Mouse (Mus musculus) heart, postnatal 0 days (tissue): ENCODE measurements at regions not wholly inside any gene's neighbourhood (a gene's known extent, or its start where the extent isn't known, plus 50 kb on each side); places are given as distances from the start of the nearest gene placed in this dataset.

Experiments
- ATAC-seq: fragments of 200-750 bp; cut with Nextera tagmentation; 2 replicates; pipeline ENCODE4 v1.8.0; 2017; ENCODE audit warnings: low read depth, moderate number of reproducible peaks, moderate library complexity; ENCODE audit not compliant: insufficient read depth
- DNase-seq: peaks from one replicate; pipeline ENCODE4 v3.0.0-alpha.2; 2016; ENCODE audit warnings: low spot score
- H3K27ac ChIP-seq: fragments of 300-500 bp; sonication (generic); 2 replicates; pipeline ENCODE4 v1.5.1; 2014; ENCODE audit warnings: low read depth, mild to moderate bottlenecking
- H3K27me3 ChIP-seq: fragments of 300-500 bp; sonication (generic); 2 replicates; pipeline ENCODE4 v1.6.1; 2014; ENCODE audit warnings: low read length, mixed read lengths; ENCODE audit not compliant: control insufficient read depth, insufficient read depth
- H3K36me3 ChIP-seq: fragments of 300-500 bp; sonication (generic); replicated peaks from 2 replicates; pipeline ENCODE4 v1.6.1; 2014; ENCODE audit warnings: low read length, mixed read lengths; ENCODE audit not compliant: control insufficient read depth, insufficient read depth
- H3K4me1 ChIP-seq: fragments of 300-500 bp; sonication (generic); 2 replicates; pipeline ENCODE4 v1.6.1; 2014; ENCODE audit warnings: antibody characterized with exemption; ENCODE audit not compliant: control insufficient read depth, insufficient read depth
- H3K4me2 ChIP-seq: fragments of 300-500 bp; sonication (generic); 2 replicates; pipeline ENCODE4 v1.6.1; 2014; ENCODE audit warnings: low read depth, mild to moderate bottlenecking, low read length, moderate library complexity
- H3K4me3 ChIP-seq: fragments of 300-500 bp; sonication (generic); 2 replicates; pipeline ENCODE4 v1.5.1; 2014; ENCODE audit warnings: low read depth, low read length
- H3K9ac ChIP-seq: fragments of 300-500 bp; sonication (generic); replicated peaks from 2 replicates; pipeline ENCODE4 v1.6.1; 2014; ENCODE audit warnings: low read depth, low read length, mixed read lengths
- H3K9me3 ChIP-seq: fragments of 300-500 bp; sonication (generic); replicated peaks from 2 replicates; pipeline ENCODE4 v1.6.1; 2016; ENCODE audit warnings: low read length; ENCODE audit not compliant: control insufficient read depth
- CTCF ChIP-seq: IDR thresholded peaks from 2 replicates; pipeline ENCODE4 v1.5.1; 2016; ENCODE audit warnings: antibody characterized with exemption, control low read depth, low read depth
- EP300 ChIP-seq: IDR thresholded peaks from 2 replicates; pipeline ENCODE4 v1.6.1; 2016; ENCODE audit warnings: antibody characterized with exemption, low read depth
- WGBS: fragments of 180-500 bp; shearing (Covaris S2); extraction: QIAGEN DNeasy Blood & Tissue Kit; methylation state at CpG from one replicate; pipeline ENCODE4 v1.1.7; 2014; 5-methylcytosine and 5-hydroxymethylcytosine counted together

DNA sequence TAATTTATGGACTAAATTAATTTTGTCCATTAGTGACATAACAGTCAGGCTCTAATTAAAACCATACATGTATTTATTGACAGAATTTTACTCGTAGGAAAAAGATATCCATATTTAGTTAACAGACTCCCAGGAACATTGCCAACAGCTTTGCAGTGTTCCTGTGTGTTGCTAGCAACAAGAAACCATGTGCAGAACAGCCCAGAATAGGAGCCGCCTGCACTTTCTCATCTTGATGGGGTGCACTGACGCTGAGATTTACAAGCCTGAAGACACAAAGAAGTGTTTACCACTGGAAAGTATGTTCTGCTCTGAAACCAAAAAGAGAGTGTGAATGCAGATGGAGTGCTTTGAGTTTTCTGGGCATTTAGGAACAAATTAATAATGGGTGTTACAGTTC, 118.5 kb upstream of the Rgs1 start:
- no peak overlapping the region for H3K27ac ChIP-seq
- H3K36me3 ChIP-seq = no peaks in the 10 kb centered on the region
- H3K4me2 ChIP-seq = no peak overlapping the region
- WGBS = 32% methylated on average over 3 of the region's 3 CpGs
- no peak overlapping the region for H3K4me3 ChIP-seq
- ATAC-seq (peak; percentile 71; the same call in 1 of the 2 replicates), DNase-seq (peak; percentile 76)
- H3K27me3 ChIP-seq = no peaks in the 10 kb centered on the region
- TF ChIP-seq EP300 (0 out of 2 replicates have a peak, but pooled peaks have one; percentile 58), CTCF (no peak)
- no peaks in the 10 kb centered on the region for H3K4me1 ChIP-seq
- H3K9me3 ChIP-seq = no peaks in the 10 kb centered on the region
- H3K9ac ChIP-seq = no peak overlapping the region

DNA sequence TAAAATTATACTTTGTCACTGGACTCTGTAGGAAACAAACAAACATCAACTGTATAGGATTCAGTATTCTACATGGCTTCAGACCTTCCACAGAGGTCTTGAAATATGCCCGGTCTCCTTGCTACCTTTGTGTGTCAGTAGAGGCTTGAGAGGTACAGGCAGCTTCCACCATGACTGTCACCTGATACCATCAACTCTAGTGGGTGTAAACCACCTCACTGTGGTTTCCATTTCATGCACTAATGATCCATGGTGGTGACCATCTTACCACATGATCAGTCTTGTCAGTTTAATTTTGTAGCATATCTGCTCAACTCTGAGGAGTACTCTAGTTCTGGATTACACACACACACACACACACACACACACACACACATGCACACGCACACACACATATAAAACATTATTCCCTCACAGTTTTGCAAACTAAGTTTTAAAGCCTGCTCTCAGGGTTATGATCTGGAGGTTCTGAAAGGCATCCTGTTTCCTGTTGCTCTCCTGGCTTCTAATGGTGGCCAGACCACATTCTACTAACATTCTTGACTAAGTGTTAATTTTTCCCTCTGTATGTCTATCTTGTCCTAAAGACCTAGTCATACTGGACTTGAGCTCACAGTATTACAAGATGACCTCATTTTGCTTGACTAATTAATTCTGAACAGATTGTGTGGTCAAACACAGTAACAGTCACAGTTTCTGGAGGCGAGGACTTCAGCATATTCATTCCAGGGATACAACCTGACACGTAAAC, 106.7 kb upstream of the Rgs1 start:
- 85% methylated on average over 4 of the region's 4 CpGs for WGBS
- no peak for DNase-seq
- Histone ChIP-seq H3K4me2 (no peak overlapping the region), H3K27me3 (no peaks in the 10 kb centered on the region), H3K4me1 (no peaks in the 10 kb centered on the region), H3K9me3 (no peaks in the 10 kb centered on the region), H3K4me3 (no peak overlapping the region), H3K27ac (no peak overlapping the region), H3K9ac (no peak overlapping the region), H3K36me3 (no peaks in the 10 kb centered on the region)
- ATAC-seq = no peak
- TF ChIP-seq CTCF (no peak), EP300 (no peak)

DNA sequence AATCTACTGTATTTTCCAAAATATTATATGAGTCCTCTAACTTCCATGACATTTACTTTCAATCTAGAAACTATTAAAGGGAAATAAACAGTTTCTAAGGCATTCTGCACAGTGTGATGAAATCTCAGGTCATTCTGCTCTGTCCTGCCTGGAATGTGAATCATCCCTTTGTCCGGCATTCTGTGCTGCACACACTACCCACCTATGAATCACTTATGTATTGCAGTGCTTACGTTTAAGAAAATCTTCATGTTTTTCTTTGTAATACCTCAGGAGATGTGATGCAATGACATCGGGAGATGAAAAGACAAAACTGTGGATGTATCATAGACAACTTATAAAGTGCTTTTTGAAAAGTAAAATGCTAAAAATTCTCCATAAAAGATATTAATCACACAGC, 106.0 kb upstream of the Rgs1 start:
- H3K4me3 ChIP-seq = no peak overlapping the region
- no peak overlapping the region for H3K27ac ChIP-seq
- TF ChIP-seq CTCF (no peak), EP300 (no peak)
- no peak overlapping the region for H3K9ac ChIP-seq
- ATAC-seq (no peak), DNase-seq (no peak)
- H3K4me1 ChIP-seq = no peaks in the 10 kb centered on the region
- no peaks in the 10 kb centered on the region for H3K27me3 ChIP-seq
- 72% methylated on average over 3 of the region's 3 CpGs for WGBS
- H3K36me3 ChIP-seq = no peaks in the 10 kb centered on the region
- no peak overlapping the region for H3K4me2 ChIP-seq
- H3K9me3 ChIP-seq = no peaks in the 10 kb centered on the region

DNA sequence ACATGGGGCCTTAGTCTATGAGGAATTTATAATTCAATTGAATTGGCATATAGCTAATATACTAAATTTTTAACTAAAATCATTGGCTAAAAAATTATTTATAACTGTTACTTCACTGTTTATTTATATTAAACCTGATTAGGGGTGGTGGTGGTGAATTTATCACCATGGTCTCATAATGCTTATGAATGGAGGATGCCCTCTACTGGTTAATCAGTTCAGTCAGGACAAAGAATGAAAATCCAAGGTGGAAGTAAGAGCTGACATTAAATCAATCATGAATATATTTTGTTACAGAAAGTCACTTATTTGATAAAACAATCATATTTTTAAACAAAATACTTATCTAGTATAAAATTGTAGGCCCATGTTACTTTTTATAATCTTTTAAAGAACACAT, 104.3 kb upstream of the Rgs1 start:
- DNase-seq = peak; percentile 16
- Histone ChIP-seq H3K9ac (no peak overlapping the region), H3K27me3 (no peaks in the 10 kb centered on the region), H3K27ac (no peak overlapping the region), H3K4me1 (no peaks in the 10 kb centered on the region), H3K4me3 (no peak overlapping the region), H3K4me2 (no peak overlapping the region), H3K36me3 (no peaks in the 10 kb centered on the region), H3K9me3 (no peaks in the 10 kb centered on the region)
- TF ChIP-seq EP300 (no peak), CTCF (peak; percentile 46)
- ATAC-seq = no peak

DNA sequence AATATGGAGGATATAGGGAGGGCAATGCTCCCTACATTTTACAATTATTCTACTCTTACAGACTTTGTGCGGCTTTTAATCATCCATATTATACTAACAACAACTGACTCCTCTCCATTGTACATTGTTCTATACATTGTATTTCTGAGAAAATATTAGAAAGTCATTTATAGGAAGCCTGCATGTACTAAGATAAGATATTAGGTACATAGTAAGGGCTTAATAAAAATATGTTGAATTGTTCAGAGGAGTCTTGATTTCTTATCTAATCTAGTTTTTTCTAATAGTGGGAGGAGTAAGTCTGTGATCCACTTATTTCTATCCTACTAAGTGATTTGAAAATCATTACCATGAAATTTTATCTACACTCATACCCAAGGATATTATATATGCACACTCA, 94.8 kb upstream of the Rgs1 start:
- no peak for DNase-seq
- Histone ChIP-seq H3K9me3 (no peaks in the 10 kb centered on the region), H3K27ac (no peak overlapping the region), H3K27me3 (no peaks in the 10 kb centered on the region), H3K9ac (no peak overlapping the region), H3K36me3 (no peaks in the 10 kb centered on the region), H3K4me2 (no peak overlapping the region), H3K4me3 (no peak overlapping the region), H3K4me1 (no peaks in the 10 kb centered on the region)
- TF ChIP-seq EP300 (no peak), CTCF (no peak)
- ATAC-seq = no peak
- 83% methylated on average over 1 of the region's 1 CpGs for WGBS

DNA sequence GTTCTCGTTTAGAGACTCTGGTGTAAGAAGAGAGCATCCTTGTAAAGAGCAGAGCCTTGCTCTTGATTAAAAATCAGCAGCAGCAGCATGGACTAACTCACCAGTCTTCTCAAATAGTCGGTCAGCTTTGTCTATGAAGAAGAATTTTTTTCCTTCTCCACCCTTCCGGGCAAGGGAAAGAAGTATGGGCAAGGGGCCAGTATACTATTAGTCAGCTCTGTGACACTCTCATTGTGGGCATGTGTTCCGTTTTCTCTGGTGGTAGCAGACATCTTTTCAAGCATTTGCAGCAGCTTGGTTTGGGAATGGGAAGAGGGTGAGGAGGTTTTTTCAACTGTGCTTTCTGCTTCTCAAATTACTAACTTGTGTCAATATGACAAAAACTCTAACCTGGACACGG, 94.3 kb upstream of the Rgs1 start:
- Histone ChIP-seq H3K4me3 (no peak overlapping the region), H3K4me1 (no peaks in the 10 kb centered on the region), H3K36me3 (no peaks in the 10 kb centered on the region), H3K4me2 (no peak overlapping the region), H3K27me3 (no peaks in the 10 kb centered on the region), H3K27ac (no peak overlapping the region), H3K9ac (no peak overlapping the region), H3K9me3 (no peaks in the 10 kb centered on the region)
- ATAC-seq (no peak), DNase-seq (no peak)
- TF ChIP-seq EP300 (no peak), CTCF (no peak)
- 54% methylated on average over 5 of the region's 5 CpGs for WGBS
